Mouse (Mus musculus): ENCODE data around the gene Cfc1.
"Not testable (repeated sequence)": the region's sequence is repeated elsewhere in the genome, so short reads cannot be mapped to it uniquely, and the experiment has no call there.

DNA sequence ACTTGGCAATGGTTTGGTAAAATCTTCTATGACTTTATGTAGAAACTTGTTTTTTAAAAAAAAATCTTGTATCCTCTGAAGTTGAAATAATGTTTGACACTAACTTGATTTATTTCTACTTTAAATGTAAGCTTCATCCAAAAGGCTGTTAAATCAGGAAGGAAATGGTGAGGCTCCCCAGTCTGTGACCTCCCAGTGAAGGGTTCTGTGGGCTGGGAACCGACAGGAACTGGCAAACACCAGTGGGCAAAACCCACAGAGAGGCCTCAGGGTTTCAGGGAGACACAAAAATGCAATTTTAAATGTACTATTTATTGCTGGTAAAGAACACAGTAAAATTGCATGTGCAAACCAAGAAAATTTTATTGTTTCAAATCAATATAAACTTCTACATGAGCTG is 17.7 kb upstream of the Cfc1 start:
- not testable (repeated sequence) for TF ChIP-seq CTCF (IDR thresholded peaks at IDR 0.05; ENCODE audit: low read depth, low read length); POLR2A (IDR thresholded peaks at IDR 0.05; ENCODE audit: extremely low read depth, insufficient read depth, low read length)
